Mouse (Mus musculus) R1 (cell line): Measurements from ENCODE around the gene Cyp2w1.
"Not testable (repeated sequence)": the region's sequence is repeated elsewhere in the genome, so short reads cannot be mapped to it uniquely, and the experiment has no call there.

Experiments used
- DNase-seq: peaks from one replicate; pipeline ENCODE4 v3.0.0-alpha.2; 2018; ENCODE audit warnings: low read depth, low spot score

The Cyp2w1 gene

GRCm38 (mm10) chr5:139332590-139333272 is 19.7 kb upstream of the Cyp2w1 start:
- DNase-seq = no peak

GRCm38 (mm10) chr5:139333301-139334013 is 19.0 kb upstream of the Cyp2w1 start:
- no peak for DNase-seq

- not testable (repeated sequence) for DNase-seq
Measured at GRCm38 (mm10) chr5:139334394-139334793, 18.0 kb upstream of the Cyp2w1 start.

GRCm38 (mm10) chr5:139335634-139336033 is 16.8 kb upstream of the Cyp2w1 start:
- no peak for DNase-seq

- DNase-seq = no peak
Measured at GRCm38 (mm10) chr5:139337826-139338370, 14.5 kb upstream of the Cyp2w1 start.

- DNase-seq = no peak
Measured at GRCm38 (mm10) chr5:139338403-139338802, 14.0 kb upstream of the Cyp2w1 start.

GRCm38 (mm10) chr5:139338891-139339290 is 13.5 kb upstream of the Cyp2w1 start:
- no peak for DNase-seq

GRCm38 (mm10) chr5:139344021-139344686 is 8.3 kb upstream of the Cyp2w1 start:
- peak; percentile 84 for DNase-seq

- peak; percentile 93 for DNase-seq
Measured at GRCm38 (mm10) chr5:139344687-139345363, 7.6 kb upstream of the Cyp2w1 start.

- DNase-seq = no peak
Measured at GRCm38 (mm10) chr5:139345364-139345714, 7.1 kb upstream of the Cyp2w1 start.

GRCm38 (mm10) chr5:139347225-139347624 is 5.2 kb upstream of the Cyp2w1 start:
- no peak for DNase-seq

- no peak for DNase-seq
Measured at GRCm38 (mm10) chr5:139349713-139350112, 2.7 kb upstream of the Cyp2w1 start.

- DNase-seq = no peak
Measured at GRCm38 (mm10) chr5:139351134-139351533, 1.3 kb upstream of the Cyp2w1 start, which contains the start of gene Cox19. Gene Cox19 (minus strand): TSS chr5:139351418.

GRCm38 (mm10) chr5:139351628-139352027 is 789 bp upstream of the Cyp2w1 start:
- DNase-seq = no peak

GRCm38 (mm10) chr5:139353496-139353895 is 1.1 kb downstream of the Cyp2w1 start:
- DNase-seq = peak; percentile 84

GRCm38 (mm10) chr5:139353946-139354345 is 1.5 kb downstream of the Cyp2w1 start:
- DNase-seq = no peak

- peak; percentile 77 for DNase-seq
Measured at GRCm38 (mm10) chr5:139355235-139355772, 2.9 kb downstream of the Cyp2w1 start.

- peak; percentile 51 for DNase-seq
Measured at GRCm38 (mm10) chr5:139358653-139359052, 6.2 kb downstream of the Cyp2w1 start.

- DNase-seq = no peak
Measured at GRCm38 (mm10) chr5:139359244-139359643, 6.8 kb downstream of the Cyp2w1 start.

- DNase-seq = no peak
Measured at GRCm38 (mm10) chr5:139363858-139364257, 11.4 kb downstream of the Cyp2w1 start.

- DNase-seq = peak; percentile 81
Measured at GRCm38 (mm10) chr5:139364260-139364910, 12.0 kb downstream of the Cyp2w1 start.
